Mouse (Mus musculus) brown adipose tissue, adult 24 weeks (tissue): ENCODE data around the gene Cldn3. TPM values are rescaled to one million over a fixed set of nuclear protein-coding genes. Genes with fewer than 3 reads are reported as not detected.

Experiments
- H3K27ac ChIP-seq: fragments of 200-500 bp; replicated peaks from 2 replicates; pipeline ENCODE4 v1.5.1; 2012; ENCODE audit warnings: low read depth, mild to moderate bottlenecking, low read length
- H3K4me1 ChIP-seq: fragments of 200-500 bp; 2 replicates; pipeline ENCODE4 v1.6.1; 2012; ENCODE audit warnings: low read length, mixed read lengths; ENCODE audit not compliant: control insufficient read depth, insufficient read depth, insufficient read length
- H3K4me3 ChIP-seq: fragments of 200-500 bp; 2 replicates; pipeline ENCODE4 v1.5.1; 2012; ENCODE audit warnings: low read depth, mild to moderate bottlenecking, low read length, moderate library complexity; ENCODE audit not compliant: insufficient read depth
- polyA plus RNA-seq: library from polyadenylated mRNA; stranded (reverse); fragments of >200 nt; gene quantifications from 2 replicates; pipeline ENCODE4 v1.2.4, GENCODE M21; 2012; ENCODE audit not compliant: missing spikeins, insufficient read depth, insufficient read length

Gene Cldn3
- polyA plus RNA-seq, 1 experiment, result not detected

GRCm38 (mm10) chr5:135029007-135029854 is 43.2 kb downstream of the Cldn3 start:
- H3K4me3 ChIP-seq, result no peak overlapping the region
- no peak overlapping the region for H3K27ac ChIP-seq
- H3K4me1 ChIP-seq, result peaks cover 10% of the 10 kb centered on the region

GRCm38 (mm10) chr5:135032581-135032980 is 46.6 kb downstream of the Cldn3 start:
- no peak overlapping the region for H3K4me3 ChIP-seq
- H3K4me1 ChIP-seq, result peaks cover 7% of the 10 kb centered on the region

GRCm38 (mm10) chr5:135034593-135034992 is 48.6 kb downstream of the Cldn3 start:
- no peak overlapping the region for H3K27ac ChIP-seq
- H3K4me3 ChIP-seq, result no peak overlapping the region
- H3K4me1 ChIP-seq, result no peaks in the 10 kb centered on the region; the same call in 1 of the 2 replicates

More at GRCm38 (mm10) chr5:135032581-135032980, 46.6 kb downstream of the Cldn3 start:
- no peak overlapping the region for H3K27ac ChIP-seq

GRCm38 (mm10) chr5:135035608-135036359 is 49.8 kb downstream of the Cldn3 start:
- no peak overlapping the region for H3K27ac ChIP-seq

More at GRCm38 (mm10) chr5:135035608-135036359, 49.8 kb downstream of the Cldn3 start:
- H3K4me3 ChIP-seq, result no peak overlapping the region
- no peaks in the 10 kb centered on the region; the same call in 1 of the 2 replicates for H3K4me1 ChIP-seq

Other genes starting within 250 kb of the Cldn3 start
- gene Eln, start 238.9 kb upstream of the Cldn3 start, polyA plus RNA-seq, result 5.4 and 7.3 TPM in 2 replicates
- not detected in 2 replicates for gene Tmem270, start 79.5 kb upstream of the Cldn3 start, polyA plus RNA-seq
- not detected in 2 replicates for gene Cldn13, start 70.7 kb upstream of the Cldn3 start, polyA plus RNA-seq
- 6.3 and 9.3 TPM in 2 replicates for gene Mettl27, start 53.8 kb upstream of the Cldn3 start, polyA plus RNA-seq
- gene Cldn4, start 39.3 kb upstream of the Cldn3 start, polyA plus RNA-seq, result not detected in 2 replicates
- 91.8 and 99.4 TPM in 2 replicates for gene Abhd11, start 22.9 kb downstream of the Cldn3 start, polyA plus RNA-seq
- not detected in 2 replicates for gene Stx1a, start 37.3 kb downstream of the Cldn3 start, polyA plus RNA-seq
- 14.3 and 21.1 TPM in 2 replicates for gene Dnajc30, start 78.0 kb downstream of the Cldn3 start, polyA plus RNA-seq
- gene Bud23, start 78.7 kb downstream of the Cldn3 start, polyA plus RNA-seq, result 28.3 and 31.3 TPM in 2 replicates
- gene Vps37d, start 92.1 kb downstream of the Cldn3 start, polyA plus RNA-seq, result 1.1 TPM in 1 of 2 replicates, not detected in the other
- gene Mlxipl, start 103.7 kb downstream of the Cldn3 start, polyA plus RNA-seq, result 174 and 262 TPM in 2 replicates
- 7.5 and 8.2 TPM in 2 replicates for gene Tbl2, start 163.4 kb downstream of the Cldn3 start, polyA plus RNA-seq
- gene Bcl7b, start 182.1 kb downstream of the Cldn3 start, polyA plus RNA-seq, result 61.6 and 84.5 TPM in 2 replicates
- 25.5 and 32.8 TPM in 2 replicates for gene Baz1b, start 201.1 kb downstream of the Cldn3 start, polyA plus RNA-seq